Mouse (Mus musculus): ENCODE data around the gene Etv6. TPM values are rescaled to one million over a fixed set of nuclear protein-coding genes. Genes with fewer than 3 reads are reported as not detected.

Etv6 gene
- total RNA-seq (2021) (10 to 100 TPM; 11.4 to 14.0 TPM), polyA plus RNA-seq (2012; rRNA removed) (9.8 and 12.7 TPM in 2 replicates)
- long read RNA-seq, full-length matches to known transcripts, result 6 of 8 reads
- long read RNA-seq, partial matches to known transcripts, result 1 of 8 reads
- long read RNA-seq, other reads (novel, unspliced or antisense), result 1 of 8 reads

DNA sequence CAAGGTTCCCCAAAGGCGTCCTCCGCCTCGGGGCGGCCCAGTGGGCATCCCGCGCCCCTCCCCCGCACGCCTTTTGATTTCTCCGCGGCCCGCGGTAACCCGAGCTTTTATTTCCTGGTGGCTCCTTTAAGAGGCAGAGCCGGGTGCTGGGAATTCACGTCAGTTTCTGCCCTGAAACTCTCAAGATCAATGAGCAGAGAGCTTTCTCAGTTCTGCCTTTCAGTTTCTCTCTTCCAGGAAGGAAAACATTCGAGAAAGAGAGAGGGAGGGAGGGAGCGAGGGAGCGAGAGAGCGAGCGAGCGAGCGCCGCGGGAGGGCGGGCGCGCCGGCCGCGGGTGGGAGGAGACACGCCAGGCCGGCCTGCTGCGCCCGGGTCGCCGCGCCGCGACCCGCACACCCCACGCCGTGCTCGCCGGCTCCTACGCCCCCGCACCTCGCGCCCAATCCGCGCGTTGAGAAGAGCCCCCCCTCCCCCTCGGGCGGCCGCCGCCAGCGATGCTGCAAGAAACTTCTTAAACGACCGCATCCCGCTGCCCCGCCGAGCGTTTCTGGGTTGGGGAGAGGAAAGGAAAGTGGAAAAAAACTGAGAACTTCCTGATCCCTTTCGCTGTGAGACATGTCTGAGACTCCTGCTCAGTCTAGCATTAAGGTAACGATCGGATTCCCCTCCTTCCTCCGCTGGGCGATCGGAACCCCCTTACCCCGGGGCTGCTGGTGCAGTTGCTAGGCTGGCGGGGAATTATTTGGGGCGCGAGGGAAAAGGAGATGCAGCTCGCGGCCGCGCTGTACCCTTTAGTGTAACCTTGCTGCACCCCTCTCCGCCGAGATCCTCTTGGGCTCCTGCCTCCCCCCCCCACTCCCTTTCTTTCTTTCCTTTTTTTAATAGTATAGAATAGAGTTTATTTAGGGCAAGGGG, at the start of gene Etv6:
Etv6 (plus strand) TSS at position 211 of the 916 bp plus-strand sequence.
- intact Hi-C loops (cut with DNase I), result loop anchor here (2.0 to 5.0 kb wide), 7 partner anchors 25 to 352 kb away; no protein-coding TSS in a partner anchor
- Histone ChIP-seq H3K36me3 (ENCODE audit: control insufficient read depth, insufficient read depth, low read length) (peaks cover 11% of the 10 kb centered on the region; the same call in 1 of the 2 replicates), H3K27ac (peak within 1 kb of the TSS; percentile 99), H3K9ac (ENCODE audit: low read depth, low read length) (peak within 1 kb of the TSS; percentile 90), H3K4me1 (ENCODE audit: control insufficient read depth, insufficient read depth, low read length) (peaks cover 18% of the 10 kb centered on the region), H3K4me3 (peak within 1 kb of the TSS; percentile 85), H3K27me3 (ENCODE audit: control insufficient read depth, insufficient read depth, low read length) (no peaks in the 10 kb centered on the region), H3K79me2 (replicated peaks; ENCODE audit: control insufficient read depth, insufficient read depth, low read length) (no peaks in the 10 kb centered on the region; the same call in none of the 2 replicates)
- TF ChIP-seq EP300 (IDR thresholded peaks at IDR 0.05; ENCODE audit: insufficient read depth, low read depth, low read length), result no peak
- 0 out of 2 replicates have a peak, but pooled peaks have one; percentile 36 for TF ChIP-seq POLR2A (IDR thresholded peaks at IDR 0.05; ENCODE audit: insufficient read depth, low read depth, low read length)
- TF ChIP-seq CTCF (IDR thresholded peaks at IDR 0.05), result no peak; the same call in 1 of the 2 replicates
- under 1% methylated on average over 78 of the region's 78 CpGs for WGBS
- peak; percentile 79 to 88 for DNase-seq

DNA sequence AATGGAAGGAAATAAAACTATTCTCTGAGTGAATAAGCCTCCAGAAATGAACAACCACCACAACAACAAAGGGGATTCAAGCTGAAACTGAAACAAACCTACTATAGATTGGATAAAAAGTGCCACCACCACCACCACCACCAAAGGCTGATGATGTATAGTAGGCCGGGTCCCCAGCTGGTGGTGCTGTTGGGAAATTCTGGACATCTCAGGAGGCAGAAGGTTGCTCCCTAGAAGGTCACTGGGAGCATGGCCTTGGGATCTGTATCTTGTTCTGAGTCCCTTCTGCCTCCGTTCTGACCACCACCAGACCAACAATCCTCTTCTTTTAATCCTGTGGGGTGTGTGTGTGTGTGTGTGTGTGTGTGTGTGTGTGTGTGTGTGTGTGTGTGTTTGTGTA, 49.3 kb upstream of the Etv6 start:
- no peak overlapping the region for H3K9ac ChIP-seq (ENCODE audit: low read depth, low read length)
- peak in 1 of 2 experiments; percentile 26 for DNase-seq
- intact Hi-C loops (cut with DNase I), result no loop called here
- TF ChIP-seq POLR2A (IDR thresholded peaks at IDR 0.05; ENCODE audit: insufficient read depth, low read depth, low read length), result no peak
- TF ChIP-seq CTCF (IDR thresholded peaks at IDR 0.05), result peak; percentile 48
- no peak overlapping the region for H3K4me3 ChIP-seq
- H3K27ac ChIP-seq, result no peak overlapping the region
- no peaks in the 10 kb centered on the region for H3K79me2 ChIP-seq (replicated peaks; ENCODE audit: control insufficient read depth, insufficient read depth, low read length)
- peaks cover 2% of the 10 kb centered on the region; the same call in 1 of the 2 replicates for H3K4me1 ChIP-seq (ENCODE audit: control insufficient read depth, insufficient read depth, low read length)
- WGBS, result 82% methylated on average over 2 of the region's 2 CpGs
- no peaks in the 10 kb centered on the region for H3K27me3 ChIP-seq (ENCODE audit: control insufficient read depth, insufficient read depth, low read length)
- no peaks in the 10 kb centered on the region for H3K36me3 ChIP-seq (ENCODE audit: control insufficient read depth, insufficient read depth, low read length)

DNA sequence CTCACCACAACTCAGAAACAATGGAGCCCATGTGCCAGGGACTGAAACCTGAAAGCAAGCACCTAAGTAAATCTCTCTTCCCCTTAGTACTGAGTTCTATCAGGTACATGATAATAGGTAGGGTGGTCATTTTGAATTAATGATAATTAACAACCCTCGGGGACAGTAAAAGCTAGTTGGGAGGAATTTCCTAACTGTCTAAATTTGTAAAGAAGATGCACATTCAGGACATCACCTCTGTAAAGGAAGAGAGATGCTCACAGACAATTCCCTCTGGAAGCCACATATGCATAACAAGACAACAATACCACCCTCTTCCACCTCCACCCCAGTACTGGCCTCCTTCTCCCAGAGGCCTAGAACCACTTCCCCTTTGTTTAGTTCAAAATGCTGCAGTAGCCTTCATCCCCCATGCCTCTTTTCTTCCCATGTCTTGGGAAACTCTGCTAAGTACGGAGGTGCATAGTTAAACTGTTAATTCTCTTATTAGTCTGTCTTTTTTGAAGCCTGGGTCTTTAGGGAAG, 48.4 kb upstream of the Etv6 start:
- TF ChIP-seq CTCF (IDR thresholded peaks at IDR 0.05) (no peak), EP300 (IDR thresholded peaks at IDR 0.05; ENCODE audit: insufficient read depth, low read depth, low read length) (no peak)
- H3K79me2 ChIP-seq (replicated peaks; ENCODE audit: control insufficient read depth, insufficient read depth, low read length), result no peaks in the 10 kb centered on the region
- DNase-seq, result no peak
- peaks cover 2% of the 10 kb centered on the region; the same call in 1 of the 2 replicates for H3K4me1 ChIP-seq (ENCODE audit: control insufficient read depth, insufficient read depth, low read length)
- no peak overlapping the region for H3K4me3 ChIP-seq
- 93% methylated on average over 2 of the region's 2 CpGs for WGBS
- H3K9ac ChIP-seq (ENCODE audit: low read depth, low read length), result no peak overlapping the region
- no peaks in the 10 kb centered on the region for H3K27me3 ChIP-seq (ENCODE audit: control insufficient read depth, insufficient read depth, low read length)
- intact Hi-C loops (cut with DNase I), result no loop called here
- no peaks in the 10 kb centered on the region for H3K36me3 ChIP-seq (ENCODE audit: control insufficient read depth, insufficient read depth, low read length)
- H3K27ac ChIP-seq, result no peak overlapping the region

DNA sequence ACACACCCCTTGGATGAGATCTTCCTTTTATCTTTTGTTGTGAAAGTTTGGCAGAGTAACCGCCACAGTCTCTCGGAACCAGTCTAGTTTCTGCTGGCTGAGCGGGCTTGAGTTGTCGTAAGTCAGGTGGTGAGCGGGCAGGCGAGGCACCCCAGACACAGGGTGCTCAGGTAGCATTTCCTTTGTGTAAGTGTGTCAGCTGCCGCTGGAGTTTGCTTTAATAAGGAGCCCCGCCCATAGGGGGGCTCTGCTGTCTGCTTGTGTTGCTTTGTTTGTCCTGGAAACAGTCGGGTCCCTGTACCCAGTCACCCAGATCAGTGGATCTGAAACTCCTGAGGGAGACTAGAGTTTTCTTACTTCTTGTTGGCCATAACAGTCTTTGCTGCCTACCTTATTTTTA, 47.5 kb upstream of the Etv6 start:
- no peak overlapping the region for H3K9ac ChIP-seq (ENCODE audit: low read depth, low read length)
- 76% methylated on average over 9 of the region's 9 CpGs for WGBS
- peaks cover 2% of the 10 kb centered on the region; the same call in 1 of the 2 replicates for H3K4me1 ChIP-seq (ENCODE audit: control insufficient read depth, insufficient read depth, low read length)
- no peak overlapping the region for H3K27ac ChIP-seq
- no peaks in the 10 kb centered on the region for H3K36me3 ChIP-seq (ENCODE audit: control insufficient read depth, insufficient read depth, low read length)
- no peak for TF ChIP-seq POLR2A (IDR thresholded peaks at IDR 0.05; ENCODE audit: insufficient read depth, low read depth, low read length)
- no peak for TF ChIP-seq CTCF (IDR thresholded peaks at IDR 0.05)
- no peak for TF ChIP-seq EP300 (IDR thresholded peaks at IDR 0.05; ENCODE audit: insufficient read depth, low read depth, low read length)
- no peaks in the 10 kb centered on the region for H3K79me2 ChIP-seq (replicated peaks; ENCODE audit: control insufficient read depth, insufficient read depth, low read length)
- intact Hi-C loops (cut with DNase I), result no loop called here
- no peak for DNase-seq
- no peak overlapping the region for H3K4me3 ChIP-seq
- no peaks in the 10 kb centered on the region for H3K27me3 ChIP-seq (ENCODE audit: control insufficient read depth, insufficient read depth, low read length)

DNA sequence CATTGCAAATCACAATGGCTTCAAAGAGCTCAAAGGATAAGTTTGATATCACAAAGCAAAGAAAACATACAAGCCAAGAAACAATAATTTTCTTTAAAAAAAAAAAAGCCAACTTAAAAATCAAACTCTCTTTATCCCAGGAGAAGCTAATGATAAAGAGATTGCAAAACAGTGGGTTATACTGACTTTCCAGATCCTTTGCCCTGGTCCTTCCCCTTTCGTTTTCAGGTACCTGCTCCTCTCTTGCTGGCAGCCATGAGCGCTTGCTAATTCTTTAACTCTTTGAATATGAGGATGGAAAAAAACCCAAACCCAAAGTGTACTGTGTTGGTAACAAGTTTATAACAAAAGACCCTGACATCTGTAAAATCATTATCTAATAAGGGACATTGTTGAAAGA, 38.0 kb upstream of the Etv6 start:
- no peak for TF ChIP-seq POLR2A (IDR thresholded peaks at IDR 0.05; ENCODE audit: insufficient read depth, low read depth, low read length)
- TF ChIP-seq EP300 (IDR thresholded peaks at IDR 0.05; ENCODE audit: insufficient read depth, low read depth, low read length), result no peak
- no peak for TF ChIP-seq CTCF (IDR thresholded peaks at IDR 0.05)
- H3K79me2 ChIP-seq (replicated peaks; ENCODE audit: control insufficient read depth, insufficient read depth, low read length), result no peaks in the 10 kb centered on the region
- intact Hi-C loops (cut with DNase I), result no loop called here

More for the DNA sequence above, 38.0 kb upstream of the Etv6 start:
- H3K27ac ChIP-seq, result no peak overlapping the region
- 70% methylated on average over 2 of the region's 2 CpGs for WGBS
- H3K36me3 ChIP-seq (ENCODE audit: control insufficient read depth, insufficient read depth, low read length), result no peaks in the 10 kb centered on the region
- DNase-seq, result no peak
- no peak overlapping the region for H3K9ac ChIP-seq (ENCODE audit: low read depth, low read length)
- H3K27me3 ChIP-seq (ENCODE audit: control insufficient read depth, insufficient read depth, low read length), result no peaks in the 10 kb centered on the region
- H3K4me1 ChIP-seq (ENCODE audit: control insufficient read depth, insufficient read depth, low read length), result peaks cover 2% of the 10 kb centered on the region; the same call in 1 of the 2 replicates
- H3K4me3 ChIP-seq, result no peak overlapping the region

All from heart, adult 2 months (tissue).